Mouse (Mus musculus): ENCODE results near the gene Fpgs. TPM values are rescaled to one million over a fixed set of nuclear protein-coding genes. Genes with fewer than 3 reads are reported as not detected.

Gene Fpgs
- polyA plus RNA-seq, 1 experiment: 26.7 TPM

DNA sequence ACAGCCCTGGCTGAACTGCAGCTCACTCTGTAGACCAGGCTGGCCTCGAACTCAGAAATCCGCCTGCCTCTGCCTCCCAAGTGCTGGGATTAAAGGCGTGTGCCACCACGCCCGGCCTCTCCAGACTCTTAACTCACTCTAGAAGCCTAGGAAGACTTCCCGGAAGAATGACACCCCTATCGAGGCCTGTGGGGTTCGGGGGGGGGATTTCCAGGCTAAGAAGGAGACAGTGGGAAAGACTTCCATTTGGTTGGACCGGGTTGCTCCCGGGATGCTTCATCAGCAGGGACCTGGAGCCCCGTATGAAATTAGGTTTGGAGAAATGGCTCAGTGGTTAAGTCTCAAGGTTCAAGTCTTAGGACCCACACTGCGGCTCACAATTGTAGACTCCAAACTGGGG lies 9.3 kb downstream of the Fpgs start:
- Histone ChIP-seq H3ac (ENCODE audit: control insufficient read depth, insufficient read length, low read depth) (no peak overlapping the region), H3K4me3 (ENCODE audit: insufficient read depth, poor library complexity, severe bottlenecking) (peak overlapping the region; percentile 72), H3K27me3 (ENCODE audit: control insufficient read depth, insufficient read depth, insufficient read length) (no peaks in the 10 kb centered on the region), H3K79me2 (ENCODE audit: control insufficient read depth, insufficient read depth) (peaks cover 21% of the 10 kb centered on the region), H3K36me3 (ENCODE audit: control insufficient read depth, insufficient read depth) (peaks cover 8% of the 10 kb centered on the region), H3K79me3 (ENCODE audit: low read depth) (peaks cover 12% of the 10 kb centered on the region)
- TF ChIP-seq MYOG (IDR thresholded peaks at IDR 0.05; ENCODE audit: control insufficient read depth, extremely low read depth, insufficient read length) (no peak), CEBPB (IDR thresholded peaks at IDR 0.05; ENCODE audit: low read depth) (no peak), MYOD1 (IDR thresholded peaks at IDR 0.05; ENCODE audit: control insufficient read depth, insufficient read length, low read depth) (no peak), FOSL1 (IDR thresholded peaks at IDR 0.05; ENCODE audit: insufficient read depth, low read length, poor library complexity, severe bottlenecking) (no peak), CTCF (IDR thresholded peaks at IDR 0.05; ENCODE audit: control insufficient read depth, insufficient read depth, insufficient read length) (no peak), MAX (IDR thresholded peaks at IDR 0.05) (no peak), USF1 (IDR thresholded peaks at IDR 0.05; ENCODE audit: low read depth) (no peak)

GRCm38 (mm10) chr2:32693823-32694411 lies 10.0 kb downstream of the Fpgs start:
- peak; percentile 69 for TF ChIP-seq MYOD1 (IDR thresholded peaks at IDR 0.05; ENCODE audit: control insufficient read depth, insufficient read length, low read depth)
- no peak for TF ChIP-seq FOSL1 (IDR thresholded peaks at IDR 0.05; ENCODE audit: insufficient read depth, low read length, poor library complexity, severe bottlenecking)
- peak; percentile 77 for TF ChIP-seq CTCF (IDR thresholded peaks at IDR 0.05; ENCODE audit: control insufficient read depth, insufficient read depth, insufficient read length)
- TF ChIP-seq USF1 (IDR thresholded peaks at IDR 0.05; ENCODE audit: low read depth): no peak
- peak; percentile 36 for TF ChIP-seq MAX (IDR thresholded peaks at IDR 0.05)
- H3K27me3 ChIP-seq (ENCODE audit: control insufficient read depth, insufficient read depth, insufficient read length): no peaks in the 10 kb centered on the region
- H3ac ChIP-seq (ENCODE audit: control insufficient read depth, insufficient read length, low read depth): peak overlapping the region; percentile 74
- H3K79me3 ChIP-seq (ENCODE audit: low read depth): peaks cover 12% of the 10 kb centered on the region
- H3K36me3 ChIP-seq (ENCODE audit: control insufficient read depth, insufficient read depth): peaks cover 10% of the 10 kb centered on the region
- peaks cover 21% of the 10 kb centered on the region for H3K79me2 ChIP-seq (ENCODE audit: control insufficient read depth, insufficient read depth)
- peak overlapping the region; percentile 72 for H3K4me3 ChIP-seq (ENCODE audit: insufficient read depth, poor library complexity, severe bottlenecking)

DNA sequence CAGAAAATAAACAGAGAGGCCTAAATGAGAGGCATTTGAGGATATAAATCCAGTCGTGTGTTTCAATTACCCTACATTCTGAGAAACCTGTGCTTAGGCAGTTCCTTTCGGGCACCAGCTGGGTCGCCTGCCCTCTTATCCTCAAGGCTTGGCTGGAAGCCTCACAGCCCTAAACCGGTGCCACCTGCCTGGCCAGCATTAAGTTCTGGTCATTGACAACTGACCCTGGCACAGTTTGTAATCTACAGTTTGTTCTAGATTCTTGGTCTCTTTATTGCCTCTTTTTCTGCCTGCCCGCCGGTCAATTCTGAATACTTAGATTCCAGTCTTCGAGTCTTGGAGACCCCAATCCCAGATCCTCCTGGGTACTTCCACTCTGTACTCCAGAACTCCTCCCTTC lies 10.7 kb downstream of the Fpgs start:
- Histone ChIP-seq H3K79me2 (ENCODE audit: control insufficient read depth, insufficient read depth) (peaks cover 21% of the 10 kb centered on the region), H3ac (ENCODE audit: control insufficient read depth, insufficient read length, low read depth) (peak overlapping the region; percentile 74), H3K36me3 (ENCODE audit: control insufficient read depth, insufficient read depth) (peaks cover 15% of the 10 kb centered on the region), H3K4me3 (ENCODE audit: insufficient read depth, poor library complexity, severe bottlenecking) (peak overlapping the region; percentile 72), H3K27me3 (ENCODE audit: control insufficient read depth, insufficient read depth, insufficient read length) (no peaks in the 10 kb centered on the region), H3K79me3 (ENCODE audit: low read depth) (peaks cover 12% of the 10 kb centered on the region)
- no peak for TF ChIP-seq MAX (IDR thresholded peaks at IDR 0.05)
- TF ChIP-seq MYOG (IDR thresholded peaks at IDR 0.05; ENCODE audit: control insufficient read depth, extremely low read depth, insufficient read length): no peak
- TF ChIP-seq MYOD1 (IDR thresholded peaks at IDR 0.05; ENCODE audit: control insufficient read depth, insufficient read length, low read depth): no peak

GRCm38 (mm10) chr2:32692496-32692895 lies 11.4 kb downstream of the Fpgs start:
- peaks cover 12% of the 10 kb centered on the region for H3K79me3 ChIP-seq (ENCODE audit: low read depth)
- H3K4me3 ChIP-seq (ENCODE audit: insufficient read depth, poor library complexity, severe bottlenecking): no peak overlapping the region
- H3K79me2 ChIP-seq (ENCODE audit: control insufficient read depth, insufficient read depth): peaks cover 21% of the 10 kb centered on the region
- TF ChIP-seq MAX (IDR thresholded peaks at IDR 0.05) (no peak), FOSL1 (IDR thresholded peaks at IDR 0.05; ENCODE audit: insufficient read depth, low read length, poor library complexity, severe bottlenecking) (no peak), MYOG (IDR thresholded peaks at IDR 0.05; ENCODE audit: control insufficient read depth, extremely low read depth, insufficient read length) (no peak), USF1 (IDR thresholded peaks at IDR 0.05; ENCODE audit: low read depth) (no peak), MYOD1 (IDR thresholded peaks at IDR 0.05; ENCODE audit: control insufficient read depth, insufficient read length, low read depth) (no peak), CEBPB (IDR thresholded peaks at IDR 0.05; ENCODE audit: low read depth) (no peak), CTCF (IDR thresholded peaks at IDR 0.05; ENCODE audit: control insufficient read depth, insufficient read depth, insufficient read length) (no peak)
- H3K36me3 ChIP-seq (ENCODE audit: control insufficient read depth, insufficient read depth): peaks cover 23% of the 10 kb centered on the region
- peak overlapping the region; percentile 35 for H3ac ChIP-seq (ENCODE audit: control insufficient read depth, insufficient read length, low read depth)
- no peaks in the 10 kb centered on the region for H3K27me3 ChIP-seq (ENCODE audit: control insufficient read depth, insufficient read depth, insufficient read length)

DNA sequence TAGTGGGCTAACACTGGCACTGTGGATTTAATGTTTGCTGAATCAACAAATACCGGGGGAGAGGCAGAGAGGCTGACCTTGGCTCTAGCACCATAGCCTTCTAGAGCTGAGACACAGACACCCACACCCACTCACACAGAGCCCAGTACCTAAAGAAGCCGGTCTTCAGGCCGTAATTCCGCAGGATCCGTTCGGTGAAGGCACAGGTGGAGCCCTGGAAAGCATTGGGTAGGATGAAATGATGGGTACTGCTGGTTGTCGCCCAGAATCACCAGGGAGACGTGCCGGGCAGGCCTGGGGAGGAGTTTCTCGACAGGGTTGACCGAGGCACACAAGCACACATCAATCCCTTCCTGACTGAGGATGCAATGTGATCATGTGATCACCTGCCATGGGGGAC lies 12.9 kb downstream of the Fpgs start:
- Histone ChIP-seq H3K79me2 (ENCODE audit: control insufficient read depth, insufficient read depth) (peaks cover 21% of the 10 kb centered on the region), H3K79me3 (ENCODE audit: low read depth) (peaks cover 12% of the 10 kb centered on the region), H3ac (ENCODE audit: control insufficient read depth, insufficient read length, low read depth) (no peak overlapping the region), H3K4me3 (ENCODE audit: insufficient read depth, poor library complexity, severe bottlenecking) (no peak overlapping the region), H3K36me3 (ENCODE audit: control insufficient read depth, insufficient read depth) (peaks cover 37% of the 10 kb centered on the region), H3K27me3 (ENCODE audit: control insufficient read depth, insufficient read depth, insufficient read length) (no peaks in the 10 kb centered on the region)
- TF ChIP-seq MYOG (IDR thresholded peaks at IDR 0.05; ENCODE audit: control insufficient read depth, extremely low read depth, insufficient read length): no peak
- TF ChIP-seq USF1 (IDR thresholded peaks at IDR 0.05; ENCODE audit: low read depth): peak; percentile 13

- TF ChIP-seq CTCF (IDR thresholded peaks at IDR 0.05; ENCODE audit: control insufficient read depth, insufficient read depth, insufficient read length) (peak; percentile 99), MYOG (IDR thresholded peaks at IDR 0.05; ENCODE audit: control insufficient read depth, extremely low read depth, insufficient read length) (no peak)
- H3K27me3 ChIP-seq (ENCODE audit: control insufficient read depth, insufficient read depth, insufficient read length): no peaks in the 10 kb centered on the region
- H3ac ChIP-seq (ENCODE audit: control insufficient read depth, insufficient read length, low read depth): no peak overlapping the region
- H3K4me3 ChIP-seq (ENCODE audit: insufficient read depth, poor library complexity, severe bottlenecking): no peak overlapping the region
- peaks cover 52% of the 10 kb centered on the region for H3K36me3 ChIP-seq (ENCODE audit: control insufficient read depth, insufficient read depth)
- peaks cover 21% of the 10 kb centered on the region for H3K79me2 ChIP-seq (ENCODE audit: control insufficient read depth, insufficient read depth)
- peaks cover 12% of the 10 kb centered on the region for H3K79me3 ChIP-seq (ENCODE audit: low read depth)
Observed at GRCm38 (mm10) chr2:32689420-32689819, 14.5 kb downstream of the Fpgs start.
